Mouse (Mus musculus) erythroblast, adult 5-6 weeks (primary cell): ENCODE results near the gene Gm45234. TPM values are rescaled to one million over a fixed set of nuclear protein-coding genes. Genes with fewer than 3 reads are reported as not detected.

Source experiments
- ATAC-seq: replicated peaks from 2 replicates; pipeline ENCODE4 v1.8.0; 2016; ENCODE audit warnings: moderate number of reproducible peaks, mild to moderate bottlenecking, moderate TSS enrichment, inconsistent platforms; ENCODE audit not compliant: poor library complexity, low FRiP score, severe bottlenecking
- total RNA-seq, 2 experiments: library from RNA; stranded (forward) in 1 of 2; stranded (reverse) in 1 of 2; fragments of 150-400 nt in 1 of 2; fragments of 200-764, 138-1000 nt in 1 of 2; gene quantifications; 2 replicates each; pipeline versions ENCODE4 v1.2.3 to v1.2.4; 2015 to 2017; ENCODE audit warnings: low replicate concordance in 2 of 2

The Gm45234 gene
- total RNA-seq, 2 experiments from 2014 or later: not detected

GRCm38 (mm10) chr6:124740888-124741761, 14.7 kb downstream of the Gm45234 start, which contains the start of gene Grcc10:
Grcc10 (minus strand) TSS chr6:124741374.
- peak; percentile 64 for ATAC-seq

- peak; percentile 28; the same call in 1 of the 2 replicates for ATAC-seq
Observed at GRCm38 (mm10) chr6:124740211-124740887, 15.5 kb downstream of the Gm45234 start.

GRCm38 (mm10) chr6:124739231-124739796, 16.5 kb downstream of the Gm45234 start:
- no peak for ATAC-seq

GRCm38 (mm10) chr6:124738511-124739023, 17.3 kb downstream of the Gm45234 start, which contains the start of gene Ptpn6:
Ptpn6 (minus strand) TSS chr6:124738714.
- no peak for ATAC-seq

GRCm38 (mm10) chr6:124737040-124737439, 18.8 kb downstream of the Gm45234 start:
- no peak for ATAC-seq

- no peak for ATAC-seq
Observed at GRCm38 (mm10) chr6:124734417-124734816, 21.4 kb downstream of the Gm45234 start.

- peak; percentile 47 for ATAC-seq
Observed at GRCm38 (mm10) chr6:124732476-124733370, 23.1 kb downstream of the Gm45234 start.

- ATAC-seq: no peak
Observed at GRCm38 (mm10) chr6:124731038-124731437, 24.8 kb downstream of the Gm45234 start.

GRCm38 (mm10) chr6:124729850-124730705, 25.7 kb downstream of the Gm45234 start:
- ATAC-seq: no peak

GRCm38 (mm10) chr6:124728621-124729020, 27.2 kb downstream of the Gm45234 start:
- no peak for ATAC-seq

GRCm38 (mm10) chr6:124724472-124724871, 31.3 kb downstream of the Gm45234 start:
- ATAC-seq: no peak

- ATAC-seq: no peak
Observed at GRCm38 (mm10) chr6:124723541-124723940, 32.3 kb downstream of the Gm45234 start.

- ATAC-seq: no peak
Observed at GRCm38 (mm10) chr6:124722876-124723473, 32.8 kb downstream of the Gm45234 start.

- ATAC-seq: no peak
Observed at GRCm38 (mm10) chr6:124720904-124721303, 34.9 kb downstream of the Gm45234 start.

GRCm38 (mm10) chr6:124719354-124719978, 36.4 kb downstream of the Gm45234 start:
- peak; percentile 64 for ATAC-seq

GRCm38 (mm10) chr6:124718703-124719102, 37.1 kb downstream of the Gm45234 start:
- no peak for ATAC-seq

- ATAC-seq: no peak
Observed at GRCm38 (mm10) chr6:124717968-124718367, 37.9 kb downstream of the Gm45234 start.
